Mouse (Mus musculus) lung, postnatal 0 days (tissue): Measurements from ENCODE around the gene Bcl2l14.

Experiments
- CTCF ChIP-seq: IDR thresholded peaks from 2 replicates; pipeline ENCODE4 v1.5.1; 2016; ENCODE audit warnings: antibody characterized with exemption, mild to moderate bottlenecking
- EP300 ChIP-seq: IDR thresholded peaks from 2 replicates; pipeline ENCODE4 v1.6.1; 2016; ENCODE audit warnings: antibody characterized with exemption, mild to moderate bottlenecking, control low read depth

GRCm38 (mm10) chr6:134388424-134389110, 7.6 kb upstream of the Bcl2l14 start:
- TF ChIP-seq CTCF (no peak), EP300 (no peak)
